Mouse (Mus musculus): ENCODE results near the gene Hook2. TPM values are rescaled to one million over a fixed set of nuclear protein-coding genes. Genes with fewer than 3 reads are reported as not detected.
A peak's percentile ranks its signal among the peaks of the same experiment; 100 is the strongest.

Hook2 gene
- polyA plus RNA-seq, 2 experiments = 3.2 to 4.3 TPM

GRCm38 (mm10) chr8:84989810-84990209 lies 593 bp upstream of the Hook2 start:
- peaks cover 32 to 34% of the 10 kb centered on the region in 2 experiments for H3K4me1 ChIP-seq (replicated peaks; ENCODE audit: control insufficient read depth in 2 of 2, insufficient read depth in 2 of 2, low read length in 1 of 2)
- TF ChIP-seq CTCF (IDR thresholded peaks at IDR 0.05; ENCODE audit: low read depth) = peak; percentile 96
- TF ChIP-seq EP300 (IDR thresholded peaks at IDR 0.05; ENCODE audit: low read depth) = no peak
- DNase-seq (ENCODE audit: low read depth in 3 of 3, low spot score in 3 of 3) (peak; percentile 88 to 94 (median 91)), ATAC-seq (ENCODE audit: insufficient read depth) (peak; percentile 76)
- H3K4me2 ChIP-seq (ENCODE audit: low read depth) = peak overlapping the region; percentile 88
- H3K9ac ChIP-seq (replicated peaks) = peak overlapping the region; percentile 81
- peak overlapping the region; percentile 43 to 59 for H3K4me3 ChIP-seq (ENCODE audit: insufficient read depth in 1 of 2, low read depth in 2 of 2, low read length in 2 of 2)
- H3K36me3 ChIP-seq (replicated peaks; ENCODE audit: control insufficient read depth, insufficient read depth, low read depth) = no peaks in the 10 kb centered on the region
- 0% methylated on average over 15 of the region's 15 CpGs for WGBS (ENCODE audit: insufficient replicate concordance)
- H3K27ac ChIP-seq = peak overlapping the region; percentile 87
- no peaks in the 10 kb centered on the region for H3K27me3 ChIP-seq (ENCODE audit: control insufficient read depth, insufficient read depth, low read length)
- no peaks in the 10 kb centered on the region for H3K9me3 ChIP-seq (ENCODE audit: control insufficient read depth, low read length)

- Histone ChIP-seq H3K27me3 (ENCODE audit: control insufficient read depth, insufficient read depth, low read length) (no peaks in the 10 kb centered on the region), H3K9ac (replicated peaks) (peak overlapping the region; percentile 58), H3K27ac (peak overlapping the region; percentile 36), H3K9me3 (ENCODE audit: control insufficient read depth, low read length) (no peaks in the 10 kb centered on the region), H3K36me3 (replicated peaks; ENCODE audit: control insufficient read depth, insufficient read depth, low read depth) (no peaks in the 10 kb centered on the region), H3K4me2 (ENCODE audit: low read depth) (peak overlapping the region; percentile 88), H3K4me3 (ENCODE audit: insufficient read depth in 1 of 2, low read depth in 2 of 2, low read length in 2 of 2) (peak overlapping the region; percentile 55 to 59), H3K4me1 (replicated peaks; ENCODE audit: control insufficient read depth in 2 of 2, insufficient read depth in 2 of 2, low read length in 1 of 2) (peaks cover 25 to 27% of the 10 kb centered on the region in 2 experiments)
- TF ChIP-seq EP300 (IDR thresholded peaks at IDR 0.05; ENCODE audit: low read depth) (no peak), CTCF (IDR thresholded peaks at IDR 0.05; ENCODE audit: low read depth) (no peak)
- DNase-seq (ENCODE audit: low read depth in 3 of 3, low spot score in 3 of 3) (peak in 1 of 3 experiments; percentile 83), ATAC-seq (ENCODE audit: insufficient read depth) (peak; percentile 58)
- WGBS (ENCODE audit: insufficient replicate concordance) = 2% methylated on average over 15 of the region's 15 CpGs
These were observed 433 bp downstream of the Hook2 start for GRCm38 (mm10) chr8:84990836-84991235.

- H3K4me2 ChIP-seq (ENCODE audit: low read depth) = no peak overlapping the region
- DNase-seq (ENCODE audit: low read depth in 3 of 3, low spot score in 3 of 3) (no peak), ATAC-seq (ENCODE audit: insufficient read depth) (no peak)
- TF ChIP-seq CTCF (IDR thresholded peaks at IDR 0.05; ENCODE audit: low read depth) (no peak), EP300 (IDR thresholded peaks at IDR 0.05; ENCODE audit: low read depth) (no peak)
- H3K27me3 ChIP-seq (ENCODE audit: control insufficient read depth, insufficient read depth, low read length) = no peaks in the 10 kb centered on the region
- no peaks in the 10 kb centered on the region for H3K36me3 ChIP-seq (replicated peaks; ENCODE audit: control insufficient read depth, insufficient read depth, low read depth)
- no peak overlapping the region for H3K4me3 ChIP-seq (ENCODE audit: insufficient read depth in 1 of 2, low read depth in 2 of 2, low read length in 2 of 2)
- 88% methylated on average over 9 of the region's 9 CpGs for WGBS (ENCODE audit: insufficient replicate concordance)
- H3K27ac ChIP-seq = no peak overlapping the region
- peaks cover 8 to 14% of the 10 kb centered on the region in 2 experiments for H3K4me1 ChIP-seq (replicated peaks; ENCODE audit: control insufficient read depth in 2 of 2, insufficient read depth in 2 of 2, low read length in 1 of 2)
- no peaks in the 10 kb centered on the region for H3K9me3 ChIP-seq (ENCODE audit: control insufficient read depth, low read length)
- no peak overlapping the region for H3K9ac ChIP-seq (replicated peaks)
These were observed 4.0 kb downstream of the Hook2 start for GRCm38 (mm10) chr8:84994375-84994774.

GRCm38 (mm10) chr8:84995680-84996079 lies 5.3 kb downstream of the Hook2 start:
- WGBS (ENCODE audit: insufficient replicate concordance) = 59% methylated on average over 25 of the region's 25 CpGs
- H3K27ac ChIP-seq = no peak overlapping the region
- TF ChIP-seq CTCF (IDR thresholded peaks at IDR 0.05; ENCODE audit: low read depth) (no peak), EP300 (IDR thresholded peaks at IDR 0.05; ENCODE audit: low read depth) (no peak)
- no peak overlapping the region for H3K4me3 ChIP-seq (ENCODE audit: insufficient read depth in 1 of 2, low read depth in 2 of 2, low read length in 2 of 2)
- H3K27me3 ChIP-seq (ENCODE audit: control insufficient read depth, insufficient read depth, low read length) = no peaks in the 10 kb centered on the region
- H3K4me2 ChIP-seq (ENCODE audit: low read depth) = no peak overlapping the region
- no peak for DNase-seq (ENCODE audit: low read depth in 3 of 3, low spot score in 3 of 3)
- H3K9me3 ChIP-seq (ENCODE audit: control insufficient read depth, low read length) = no peaks in the 10 kb centered on the region
- H3K4me1 ChIP-seq (replicated peaks; ENCODE audit: control insufficient read depth in 2 of 2, insufficient read depth in 2 of 2, low read length in 1 of 2) = peaks cover 5 to 11% of the 10 kb centered on the region in 2 experiments
- ATAC-seq (ENCODE audit: insufficient read depth) = no peak
- H3K9ac ChIP-seq (replicated peaks) = no peak overlapping the region
- H3K36me3 ChIP-seq (replicated peaks; ENCODE audit: control insufficient read depth, insufficient read depth, low read depth) = no peaks in the 10 kb centered on the region

GRCm38 (mm10) chr8:84996978-84997377 lies 6.6 kb downstream of the Hook2 start:
- Histone ChIP-seq H3K4me3 (ENCODE audit: insufficient read depth in 1 of 2, low read depth in 2 of 2, low read length in 2 of 2) (no peak overlapping the region), H3K9me3 (ENCODE audit: control insufficient read depth, low read length) (no peaks in the 10 kb centered on the region), H3K36me3 (replicated peaks; ENCODE audit: control insufficient read depth, insufficient read depth, low read depth) (no peaks in the 10 kb centered on the region), H3K4me2 (ENCODE audit: low read depth) (no peak overlapping the region), H3K27me3 (ENCODE audit: control insufficient read depth, insufficient read depth, low read length) (no peaks in the 10 kb centered on the region), H3K27ac (no peak overlapping the region), H3K4me1 (replicated peaks; ENCODE audit: control insufficient read depth in 2 of 2, insufficient read depth in 2 of 2, low read length in 1 of 2) (peaks cover 0 to 4% of the 10 kb centered on the region in 2 experiments; a peak in 2 of 4 replicates), H3K9ac (replicated peaks) (no peak overlapping the region)
- ATAC-seq (ENCODE audit: insufficient read depth) = no peak
- 74% methylated on average over 5 of the region's 5 CpGs for WGBS (ENCODE audit: insufficient replicate concordance)
- TF ChIP-seq CTCF (IDR thresholded peaks at IDR 0.05; ENCODE audit: low read depth) (no peak), EP300 (IDR thresholded peaks at IDR 0.05; ENCODE audit: low read depth) (no peak)
- no peak for DNase-seq (ENCODE audit: low read depth in 3 of 3, low spot score in 3 of 3)
